Mouse (Mus musculus): ENCODE data around the gene Gm20388. TPM values are rescaled to one million over a fixed set of nuclear protein-coding genes. Genes with fewer than 3 reads are reported as not detected.

The Gm20388 gene
- polyA plus RNA-seq, 1 experiment, result 28.1 TPM

GRCm38 (mm10) chr8:122737886-122738285, 2827.2 kb downstream of the Gm20388 start:
- H3K27me3 ChIP-seq (ENCODE audit: control insufficient read depth, insufficient read depth, low read length, poor library complexity, severe bottlenecking), result no peaks in the 10 kb centered on the region
- H3K4me1 ChIP-seq (ENCODE audit: control insufficient read depth, insufficient read depth, low read length), result no peaks in the 10 kb centered on the region
- no peak overlapping the region for H3K9ac ChIP-seq (ENCODE audit: low read depth, poor library complexity, severe bottlenecking)
- TF ChIP-seq EP300 (IDR thresholded peaks at IDR 0.05; ENCODE audit: insufficient read depth, low read depth, low read length), result no peak
- TF ChIP-seq POLR2A (IDR thresholded peaks at IDR 0.05; ENCODE audit: insufficient read depth, low read length), result no peak
- TF ChIP-seq CTCF (IDR thresholded peaks at IDR 0.05; ENCODE audit: low read depth, low read length), result no peak
- no peaks in the 10 kb centered on the region for H3K36me3 ChIP-seq (ENCODE audit: control insufficient read depth, insufficient read depth, low read length, poor library complexity, severe bottlenecking)
- no peak overlapping the region for H3K27ac ChIP-seq (ENCODE audit: insufficient read depth, low read length)
- H3K4me3 ChIP-seq (ENCODE audit: low read depth, low read length), result no peak overlapping the region
- H3K9me3 ChIP-seq (replicated peaks; ENCODE audit: control insufficient read depth, insufficient read depth, low read length, poor library complexity, severe bottlenecking), result no peaks in the 10 kb centered on the region

GRCm38 (mm10) chr8:122739102-122739725, 2828.6 kb downstream of the Gm20388 start:
- no peaks in the 10 kb centered on the region for H3K9me3 ChIP-seq (replicated peaks; ENCODE audit: control insufficient read depth, insufficient read depth, low read length, poor library complexity, severe bottlenecking)
- H3K9ac ChIP-seq (ENCODE audit: low read depth, poor library complexity, severe bottlenecking), result no peak overlapping the region
- H3K4me3 ChIP-seq (ENCODE audit: low read depth, low read length), result no peak overlapping the region
- H3K27me3 ChIP-seq (ENCODE audit: control insufficient read depth, insufficient read depth, low read length, poor library complexity, severe bottlenecking), result no peaks in the 10 kb centered on the region
- TF ChIP-seq EP300 (IDR thresholded peaks at IDR 0.05; ENCODE audit: insufficient read depth, low read depth, low read length), result no peak
- TF ChIP-seq CTCF (IDR thresholded peaks at IDR 0.05; ENCODE audit: low read depth, low read length), result no peak
- no peak for TF ChIP-seq POLR2A (IDR thresholded peaks at IDR 0.05; ENCODE audit: insufficient read depth, low read length)
- H3K36me3 ChIP-seq (ENCODE audit: control insufficient read depth, insufficient read depth, low read length, poor library complexity, severe bottlenecking), result no peaks in the 10 kb centered on the region
- H3K27ac ChIP-seq (ENCODE audit: insufficient read depth, low read length), result no peak overlapping the region
- no peaks in the 10 kb centered on the region for H3K4me1 ChIP-seq (ENCODE audit: control insufficient read depth, insufficient read depth, low read length)

- H3K27me3 ChIP-seq (ENCODE audit: control insufficient read depth, insufficient read depth, low read length, poor library complexity, severe bottlenecking), result no peaks in the 10 kb centered on the region
- H3K36me3 ChIP-seq (ENCODE audit: control insufficient read depth, insufficient read depth, low read length, poor library complexity, severe bottlenecking), result no peaks in the 10 kb centered on the region
- no peaks in the 10 kb centered on the region for H3K4me1 ChIP-seq (ENCODE audit: control insufficient read depth, insufficient read depth, low read length)
- H3K9me3 ChIP-seq (replicated peaks; ENCODE audit: control insufficient read depth, insufficient read depth, low read length, poor library complexity, severe bottlenecking), result no peaks in the 10 kb centered on the region
- H3K4me3 ChIP-seq (ENCODE audit: low read depth, low read length), result no peak overlapping the region
- H3K9ac ChIP-seq (ENCODE audit: low read depth, poor library complexity, severe bottlenecking), result no peak overlapping the region
- TF ChIP-seq CTCF (IDR thresholded peaks at IDR 0.05; ENCODE audit: low read depth, low read length) (no peak), EP300 (IDR thresholded peaks at IDR 0.05; ENCODE audit: insufficient read depth, low read depth, low read length) (no peak)
- H3K27ac ChIP-seq (ENCODE audit: insufficient read depth, low read length), result no peak overlapping the region
Measured at GRCm38 (mm10) chr8:122742471-122742870, 2831.8 kb downstream of the Gm20388 start.

DNA sequence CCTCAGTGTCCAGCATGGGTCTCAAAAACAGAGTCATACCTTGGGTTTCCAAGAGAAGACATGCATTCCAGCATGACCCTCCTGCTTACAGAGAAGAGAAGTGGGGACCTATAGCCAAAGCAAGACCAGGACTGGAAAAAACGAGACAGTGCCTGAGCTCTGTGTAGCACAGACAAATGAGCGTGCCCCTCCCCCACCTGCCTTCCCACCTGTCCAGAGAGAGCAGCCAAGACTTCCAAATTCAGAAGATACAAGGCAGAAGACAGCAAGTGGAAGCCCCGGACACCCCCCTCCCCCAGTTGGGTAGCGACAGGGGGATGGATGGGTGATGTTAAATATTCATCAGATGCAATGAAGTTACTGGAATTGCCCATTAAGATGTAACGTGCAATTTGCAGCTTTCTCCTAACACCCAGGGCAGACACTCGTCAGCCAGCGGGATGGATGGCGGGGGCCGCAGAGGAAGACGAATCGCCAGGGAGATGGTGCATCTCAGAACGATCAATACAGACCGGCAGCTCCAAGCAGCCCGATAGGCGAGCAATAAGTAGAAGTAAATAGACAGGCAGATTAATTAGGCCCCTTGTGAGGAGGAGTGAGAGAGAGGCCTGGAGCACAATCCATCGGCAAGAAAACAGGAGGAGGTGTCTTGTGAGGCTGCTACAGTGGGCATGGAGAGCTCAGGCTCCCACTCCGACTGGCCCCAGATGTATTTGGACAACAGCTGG, 2834.5 kb downstream of the Gm20388 start:
- no peaks in the 10 kb centered on the region for H3K36me3 ChIP-seq (ENCODE audit: control insufficient read depth, insufficient read depth, low read length, poor library complexity, severe bottlenecking)
- H3K27ac ChIP-seq (ENCODE audit: insufficient read depth, low read length), result no peak overlapping the region
- H3K4me1 ChIP-seq (ENCODE audit: control insufficient read depth, insufficient read depth, low read length), result no peaks in the 10 kb centered on the region
- H3K9ac ChIP-seq (ENCODE audit: low read depth, poor library complexity, severe bottlenecking), result no peak overlapping the region
- H3K9me3 ChIP-seq (replicated peaks; ENCODE audit: control insufficient read depth, insufficient read depth, low read length, poor library complexity, severe bottlenecking), result no peaks in the 10 kb centered on the region
- TF ChIP-seq POLR2A (IDR thresholded peaks at IDR 0.05; ENCODE audit: insufficient read depth, low read length), result no peak
- no peak for TF ChIP-seq EP300 (IDR thresholded peaks at IDR 0.05; ENCODE audit: insufficient read depth, low read depth, low read length)
- no peak overlapping the region for H3K4me3 ChIP-seq (ENCODE audit: low read depth, low read length)
- no peaks in the 10 kb centered on the region for H3K27me3 ChIP-seq (ENCODE audit: control insufficient read depth, insufficient read depth, low read length, poor library complexity, severe bottlenecking)

- Histone ChIP-seq H3K9me3 (replicated peaks; ENCODE audit: control insufficient read depth, insufficient read depth, low read length, poor library complexity, severe bottlenecking) (no peaks in the 10 kb centered on the region), H3K36me3 (ENCODE audit: control insufficient read depth, insufficient read depth, low read length, poor library complexity, severe bottlenecking) (no peaks in the 10 kb centered on the region), H3K4me3 (ENCODE audit: low read depth, low read length) (no peak overlapping the region), H3K9ac (ENCODE audit: low read depth, poor library complexity, severe bottlenecking) (no peak overlapping the region), H3K27ac (ENCODE audit: insufficient read depth, low read length) (no peak overlapping the region), H3K4me1 (ENCODE audit: control insufficient read depth, insufficient read depth, low read length) (no peaks in the 10 kb centered on the region), H3K27me3 (ENCODE audit: control insufficient read depth, insufficient read depth, low read length, poor library complexity, severe bottlenecking) (no peaks in the 10 kb centered on the region)
- TF ChIP-seq CTCF (IDR thresholded peaks at IDR 0.05; ENCODE audit: low read depth, low read length), result no peak
- TF ChIP-seq POLR2A (IDR thresholded peaks at IDR 0.05; ENCODE audit: insufficient read depth, low read length), result no peak
- no peak for TF ChIP-seq EP300 (IDR thresholded peaks at IDR 0.05; ENCODE audit: insufficient read depth, low read depth, low read length)
Measured at GRCm38 (mm10) chr8:122745750-122746275, 2835.2 kb downstream of the Gm20388 start.

GRCm38 (mm10) chr8:122746439-122746838, 2835.8 kb downstream of the Gm20388 start:
- Histone ChIP-seq H3K27ac (ENCODE audit: insufficient read depth, low read length) (no peak overlapping the region), H3K9ac (ENCODE audit: low read depth, poor library complexity, severe bottlenecking) (no peak overlapping the region), H3K27me3 (ENCODE audit: control insufficient read depth, insufficient read depth, low read length, poor library complexity, severe bottlenecking) (no peaks in the 10 kb centered on the region), H3K9me3 (replicated peaks; ENCODE audit: control insufficient read depth, insufficient read depth, low read length, poor library complexity, severe bottlenecking) (no peaks in the 10 kb centered on the region), H3K4me1 (ENCODE audit: control insufficient read depth, insufficient read depth, low read length) (no peaks in the 10 kb centered on the region), H3K4me3 (ENCODE audit: low read depth, low read length) (no peak overlapping the region), H3K36me3 (ENCODE audit: control insufficient read depth, insufficient read depth, low read length, poor library complexity, severe bottlenecking) (no peaks in the 10 kb centered on the region)
- TF ChIP-seq CTCF (IDR thresholded peaks at IDR 0.05; ENCODE audit: low read depth, low read length) (no peak), POLR2A (IDR thresholded peaks at IDR 0.05; ENCODE audit: insufficient read depth, low read length) (no peak), EP300 (IDR thresholded peaks at IDR 0.05; ENCODE audit: insufficient read depth, low read depth, low read length) (no peak)

All from ES-Bruce4 (cell line).